Mouse (Mus musculus): ENCODE results near the gene Lhfpl4.

DNA sequence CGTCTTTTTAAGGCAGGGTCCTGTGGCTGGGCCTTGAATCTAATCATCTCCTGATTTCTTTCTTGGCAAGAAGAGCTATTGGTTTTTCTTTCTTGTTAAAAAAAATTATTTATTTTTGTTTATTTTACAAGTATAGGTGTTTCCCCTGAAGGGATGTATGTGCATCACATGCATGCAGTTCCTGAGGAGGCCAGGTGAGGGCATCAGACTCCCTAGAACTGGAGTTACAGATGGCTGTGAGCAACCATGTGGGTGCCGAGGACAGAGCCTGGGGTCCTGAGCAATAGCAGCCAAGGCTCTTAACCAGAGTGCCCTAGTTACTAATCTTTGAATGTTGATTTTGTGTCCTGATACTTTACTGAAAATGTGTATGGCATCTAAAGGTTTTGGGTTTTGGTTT is 21.1 kb upstream of the Lhfpl4 start:
- no peak for TF ChIP-seq CTCF (IDR thresholded peaks at IDR 0.05; ENCODE audit: extremely low read depth, insufficient read length, insufficient replicate concordance, low read depth, low read length)
- TF ChIP-seq POLR2A (IDR thresholded peaks at IDR 0.05; ENCODE audit: low read depth, low read length), result no peak

All from small intestine, adult 2 months (tissue).